Mouse (Mus musculus) spleen, adult 2 months (tissue): Measurements from ENCODE around the gene Alpi.

Source experiments
- CTCF ChIP-seq: fragments of 200-500 bp; IDR thresholded peaks from 2 replicates; pipeline ENCODE4 v1.5.1; 2011; ENCODE audit warnings: mild to moderate bottlenecking, inconsistent platforms; ENCODE audit not compliant: insufficient read depth, insufficient read length, insufficient replicate concordance; ENCODE audit errors: extremely low read depth
- POLR2A ChIP-seq: fragments of 200-500 bp; IDR thresholded peaks from 2 replicates; pipeline ENCODE4 v1.6.1; 2011; ENCODE audit warnings: low read depth, low read length, inconsistent platforms

GRCm38 (mm10) chr1:87102114-87102513, 708 bp upstream of the Alpi start:
- TF ChIP-seq CTCF (no peak), POLR2A (no peak)
